Mouse (Mus musculus) gastrocnemius, adult 2 months (tissue): ENCODE measurements at regions not wholly inside any gene's neighbourhood (a gene's known extent, or its start where the extent isn't known, plus 50 kb on each side); places are given as distances from the start of the nearest gene placed in this dataset.

ENCODE experiments used
- DNase-seq: peaks from one replicate; pipeline ENCODE4 v3.0.0; 2022
- H3K27ac ChIP-seq: fragments of 200-600 bp; 2 replicates; pipeline ENCODE4 v1.8.1; 2022; ENCODE audit warnings: mild to moderate bottlenecking
- H3K4me3 ChIP-seq: fragments of 200-600 bp; 2 replicates; pipeline ENCODE4 v1.8.1; 2022; ENCODE audit warnings: mild to moderate bottlenecking, moderate library complexity
- CTCF ChIP-seq: fragments of 200-600 bp; IDR thresholded peaks from 2 replicates; pipeline ENCODE4 v1.8.1; 2022; ENCODE audit warnings: antibody characterized with exemption, mild to moderate bottlenecking, moderate library complexity
- intact Hi-C: fragments of 180-260 bp; cut with DNase I; formaldehyde crosslinking; loops from one replicate; pipeline ENCODE4 v1.15.1; 2025

- DNase-seq = no peak
- H3K4me3 ChIP-seq = no peak overlapping the region
- H3K27ac ChIP-seq = no peak overlapping the region
- no peak for TF ChIP-seq CTCF
- intact Hi-C loops = no loop called here
Measured at GRCm38 (mm10) chr13:99069767-99070166, 85.4 kb upstream of the 1700024P04Rik start.

DNA sequence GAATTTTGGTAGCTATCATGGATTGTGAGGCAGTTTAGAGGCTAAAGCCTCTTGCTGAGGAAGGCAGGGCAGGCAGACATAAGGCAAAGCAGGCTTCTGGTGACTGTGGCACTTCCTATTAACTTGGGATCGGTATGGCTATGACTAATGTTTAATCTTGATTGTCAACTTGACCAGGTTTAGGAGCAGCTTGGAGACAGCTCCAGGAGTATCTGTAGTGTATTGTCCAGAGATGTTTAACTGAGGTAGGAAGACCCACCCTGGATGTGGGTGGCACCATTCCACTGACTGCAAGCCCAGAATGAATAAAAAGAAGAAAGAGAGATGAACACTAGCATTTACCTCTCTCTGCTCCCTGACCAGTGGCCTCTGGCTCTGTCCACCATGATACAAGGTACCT, 83.1 kb upstream of the 1700024P04Rik start:
- TF ChIP-seq CTCF = no peak
- H3K27ac ChIP-seq = no peak overlapping the region
- H3K4me3 ChIP-seq = no peak overlapping the region
- DNase-seq = no peak
- intact Hi-C loops = no loop called here

DNA sequence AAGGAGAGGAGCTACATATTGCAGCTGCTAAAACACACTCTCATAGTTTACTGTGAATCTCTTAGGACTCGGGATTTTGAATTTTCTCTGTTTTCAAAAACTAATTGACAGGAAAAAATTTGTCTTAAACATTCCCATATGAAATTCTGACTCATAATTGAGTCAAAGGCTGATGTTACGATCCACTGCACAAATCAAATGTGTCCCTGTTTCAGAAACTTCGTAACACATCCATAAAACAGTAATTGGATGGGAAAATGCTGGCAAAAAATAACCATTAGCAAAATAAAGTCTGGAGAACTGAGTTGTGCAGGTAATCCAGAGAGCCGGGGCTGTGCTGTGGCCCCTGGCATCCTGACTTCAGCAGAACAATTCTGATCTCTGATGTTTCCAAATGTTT, 79.1 kb upstream of the 1700024P04Rik start:
- no peak for TF ChIP-seq CTCF
- no peak for DNase-seq
- H3K27ac ChIP-seq = no peak overlapping the region; the same call in 1 of the 2 replicates
- H3K4me3 ChIP-seq = no peak overlapping the region
- intact Hi-C loops = no loop called here

GRCm38 (mm10) chr13:99062936-99063335, 78.6 kb upstream of the 1700024P04Rik start:
- no peak overlapping the region for H3K4me3 ChIP-seq
- TF ChIP-seq CTCF = no peak
- intact Hi-C loops = no loop called here
- no peak overlapping the region for H3K27ac ChIP-seq
- no peak for DNase-seq

- peak; percentile 63 for DNase-seq
- no peak for TF ChIP-seq CTCF
- H3K4me3 ChIP-seq = no peak overlapping the region
- intact Hi-C loops = no loop called here
- H3K27ac ChIP-seq = peak overlapping the region; percentile 62
Measured at GRCm38 (mm10) chr13:99058131-99058970, 74.0 kb upstream of the 1700024P04Rik start.

GRCm38 (mm10) chr13:99057696-99058095, 73.3 kb upstream of the 1700024P04Rik start:
- no peak for DNase-seq
- Histone ChIP-seq H3K4me3 (no peak overlapping the region), H3K27ac (peak overlapping the region; percentile 62; the same call in 1 of the 2 replicates)
- no peak for TF ChIP-seq CTCF
- intact Hi-C loops = no loop called here

GRCm38 (mm10) chr13:99057293-99057588, 72.9 kb upstream of the 1700024P04Rik start:
- Histone ChIP-seq H3K27ac (peak overlapping the region; percentile 62; the same call in 1 of the 2 replicates), H3K4me3 (no peak overlapping the region)
- DNase-seq = no peak
- intact Hi-C loops = no loop called here
- no peak for TF ChIP-seq CTCF

DNA sequence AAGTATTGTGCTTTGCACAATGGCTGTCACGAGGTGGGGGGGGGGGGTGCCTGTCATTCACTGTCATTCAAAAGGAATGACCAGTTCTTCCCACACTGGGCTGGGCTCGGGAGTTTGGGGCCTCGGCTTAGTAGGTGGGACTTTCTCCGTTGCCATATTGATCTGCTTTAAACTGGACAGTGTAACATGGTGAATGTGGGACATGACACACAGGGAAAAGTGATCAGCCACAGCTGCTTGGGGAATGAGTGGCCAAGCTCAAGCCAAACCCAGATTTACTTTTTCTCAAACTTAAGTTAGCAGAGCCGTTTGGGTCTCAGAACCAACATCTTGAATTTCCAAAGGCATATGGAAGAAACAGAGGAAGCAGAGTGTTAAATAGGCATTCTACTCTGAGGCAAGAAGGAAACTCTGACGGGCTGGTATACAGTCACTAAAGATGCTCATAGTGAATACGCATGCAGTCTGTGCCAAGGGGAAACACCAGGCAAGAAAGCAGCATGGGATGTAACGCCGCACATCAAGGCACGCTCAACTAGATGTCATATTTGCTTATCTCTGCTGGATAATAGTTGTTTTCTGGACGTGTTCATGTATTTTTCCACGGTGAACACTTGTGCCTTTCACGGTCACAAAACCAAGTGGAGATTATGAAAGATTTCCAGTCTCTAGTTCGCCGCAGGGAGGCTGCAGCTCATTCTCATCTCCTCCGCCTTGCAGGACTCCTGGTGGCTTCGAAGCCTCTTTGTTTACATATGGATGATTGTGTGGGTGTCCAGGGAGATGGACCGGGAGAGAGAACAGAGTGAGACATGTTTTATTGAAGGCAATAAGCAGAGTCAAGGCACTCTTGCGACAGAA, 72.3 kb upstream of the 1700024P04Rik start:
- no peak for DNase-seq
- intact Hi-C loops = no loop called here
- no peak for TF ChIP-seq CTCF
- no peak overlapping the region for H3K4me3 ChIP-seq
- peak overlapping the region; percentile 62 for H3K27ac ChIP-seq

DNA sequence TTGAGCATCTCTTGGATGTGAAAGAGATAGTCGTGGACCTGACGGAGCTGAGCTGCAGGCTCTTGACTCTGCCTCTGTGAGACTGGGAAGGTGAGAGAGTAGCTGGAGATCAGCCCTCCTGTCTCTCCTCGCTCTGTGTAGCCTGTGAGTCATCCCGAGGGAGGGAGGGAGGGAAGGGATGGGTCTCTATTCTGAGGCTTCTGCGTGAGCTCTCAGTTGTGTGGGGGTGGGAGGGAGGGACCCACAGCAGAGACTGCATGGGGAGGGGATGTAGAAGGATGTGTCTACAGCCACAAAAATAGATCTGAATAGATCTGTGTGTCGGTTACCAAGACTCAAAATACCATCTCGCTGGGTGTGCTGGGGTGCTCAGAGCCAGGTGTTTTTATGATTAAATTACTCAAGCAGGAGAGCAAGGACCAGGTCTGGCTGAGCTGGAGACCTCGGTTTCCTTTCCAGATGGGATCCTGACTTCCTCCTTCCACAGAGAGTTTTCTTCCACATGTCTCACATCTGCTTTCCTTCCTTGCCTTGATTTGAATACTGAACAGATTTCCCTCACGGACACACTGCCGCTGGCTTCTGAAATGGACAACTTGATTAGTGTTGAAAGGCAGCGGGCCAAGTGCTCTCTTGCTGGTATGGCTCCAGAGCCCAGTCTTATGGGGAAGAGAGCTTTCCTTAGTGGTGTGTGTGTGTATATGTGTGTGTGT, 71.4 kb upstream of the 1700024P04Rik start:
- peak overlapping the region; percentile 46 for H3K4me3 ChIP-seq
- intact Hi-C loops = no loop called here
- no peak for TF ChIP-seq CTCF
- peak overlapping the region; percentile 62 for H3K27ac ChIP-seq
- DNase-seq = peak; percentile 61

DNA sequence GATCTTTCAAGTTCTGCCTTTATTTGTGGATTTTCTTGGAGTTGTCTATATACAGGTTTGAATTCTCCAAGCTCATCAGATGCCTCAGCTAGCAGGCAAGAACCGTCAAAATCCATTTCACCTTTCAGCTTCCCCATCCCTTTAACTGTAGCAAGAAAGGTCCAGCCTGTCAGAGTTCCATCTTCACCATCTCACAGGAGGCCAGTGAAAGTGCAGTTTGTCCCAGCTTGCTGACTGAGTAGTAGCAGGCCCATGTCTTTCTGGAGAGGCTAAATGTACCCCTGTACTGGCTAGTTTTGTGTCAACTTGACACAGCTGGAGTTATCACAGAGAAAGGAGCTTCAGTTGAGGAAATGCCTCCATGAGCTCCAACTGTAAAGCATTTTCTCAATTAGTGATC, 67.7 kb upstream of the 1700024P04Rik start:
- H3K4me3 ChIP-seq = no peak overlapping the region
- TF ChIP-seq CTCF = no peak
- intact Hi-C loops = loop anchor here (5.0 kb wide), 1 partner anchor 110 kb away; no protein-coding TSS in a partner anchor
- H3K27ac ChIP-seq = no peak overlapping the region
- DNase-seq = no peak

GRCm38 (mm10) chr13:99049699-99050098, 65.3 kb upstream of the 1700024P04Rik start:
- Histone ChIP-seq H3K4me3 (no peak overlapping the region), H3K27ac (no peak overlapping the region)
- DNase-seq = no peak
- TF ChIP-seq CTCF = no peak
- intact Hi-C loops = loop anchor here (5.0 kb wide), 1 partner anchor 107 kb away; no protein-coding TSS in a partner anchor

DNA sequence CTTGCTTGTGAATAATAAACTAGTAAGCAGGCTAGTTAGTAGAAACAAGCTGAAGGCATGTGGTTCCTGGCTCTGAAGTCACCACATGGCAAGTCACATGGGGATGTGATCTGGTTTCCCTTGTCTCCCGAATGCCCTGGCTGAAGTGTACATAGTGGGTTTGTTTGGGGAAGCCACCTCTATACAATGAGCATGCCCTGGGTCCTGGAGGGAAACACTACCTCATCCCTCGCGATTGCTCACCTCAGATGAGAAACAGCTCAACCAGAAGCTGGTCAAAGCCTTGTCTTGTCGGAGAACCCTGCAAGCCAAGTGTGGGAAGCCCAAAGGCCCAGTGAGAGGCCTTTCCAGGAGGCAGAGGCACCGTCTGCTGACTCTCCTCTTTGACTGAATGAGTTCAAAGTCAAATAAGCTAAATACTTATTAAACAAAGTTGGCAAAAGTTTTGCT, 64.3 kb upstream of the 1700024P04Rik start:
- no peak overlapping the region for H3K4me3 ChIP-seq
- intact Hi-C loops = no loop called here
- TF ChIP-seq CTCF = no peak
- H3K27ac ChIP-seq = no peak overlapping the region
- no peak for DNase-seq
